Mouse (Mus musculus) left cerebral cortex, postnatal 10 days (tissue): ENCODE measurements around the gene Prkd3. TPM values are rescaled to one million over a fixed set of nuclear protein-coding genes. Genes with fewer than 3 reads are reported as not detected.

Source experiments
- DNase-seq, 2 experiments: peaks; one replicate each; pipeline ENCODE4 v3.0.0; 2021 to 2022; ENCODE audit warnings: low spot score in 2 of 2, mixed read lengths in 1 of 2; ENCODE audit errors: extremely low spot score in 1 of 2
- intact Hi-C: fragments of 180-260 bp; cut with DNase I; formaldehyde crosslinking; loops from one replicate; pipeline ENCODE4 v1.15.1; 2025
- total RNA-seq, 2 experiments: library from RNA; stranded (reverse); gene quantifications; 2 replicates each; pipeline ENCODE4 v1.2.3; 2021

The Prkd3 gene
- total RNA-seq: 10 to 100 TPM; 11.0 to 11.4 TPM

- intact Hi-C loops: no loop called here
- DNase-seq: peak; percentile 22 to 83
Observed at GRCm38 (mm10) chr17:79020208-79020983, at the start of gene Prkd3. Gene Prkd3 (minus strand): TSS chr17:79020816.

- DNase-seq: peak; percentile 29 to 52
- intact Hi-C loops: no loop called here
Observed at GRCm38 (mm10) chr17:79069766-79070480, 49.3 kb upstream of the Prkd3 start.

- DNase-seq: no peak
- intact Hi-C loops: no loop called here
Observed at GRCm38 (mm10) chr17:79069019-79069418, 48.4 kb upstream of the Prkd3 start.

GRCm38 (mm10) chr17:79068581-79068980, 48.0 kb upstream of the Prkd3 start:
- no peak for DNase-seq
- intact Hi-C loops: no loop called here

GRCm38 (mm10) chr17:79064250-79064649, 43.6 kb upstream of the Prkd3 start:
- intact Hi-C loops: no loop called here
- no peak for DNase-seq

GRCm38 (mm10) chr17:79060221-79060620, 39.6 kb upstream of the Prkd3 start:
- no peak for DNase-seq
- intact Hi-C loops: no loop called here

- no peak for DNase-seq
- intact Hi-C loops: no loop called here
Observed at GRCm38 (mm10) chr17:79058271-79058670, 37.7 kb upstream of the Prkd3 start.

- intact Hi-C loops: no loop called here
- peak; percentile 59 to 80 for DNase-seq
Observed at GRCm38 (mm10) chr17:79052088-79052812, 31.6 kb upstream of the Prkd3 start.

- intact Hi-C loops: no loop called here
- DNase-seq: no peak
Observed at GRCm38 (mm10) chr17:79051606-79052005, 31.0 kb upstream of the Prkd3 start, which contains the start of gene Qpct. Gene Qpct (plus strand): TSS chr17:79051906.

GRCm38 (mm10) chr17:79043705-79044104, 23.1 kb upstream of the Prkd3 start:
- intact Hi-C loops: no loop called here
- no peak for DNase-seq

GRCm38 (mm10) chr17:79039660-79040059, 19.0 kb upstream of the Prkd3 start:
- intact Hi-C loops: no loop called here
- no peak for DNase-seq

GRCm38 (mm10) chr17:79032782-79033181, 12.2 kb upstream of the Prkd3 start:
- intact Hi-C loops: no loop called here
- DNase-seq: no peak

- intact Hi-C loops: no loop called here
- DNase-seq: no peak
Observed at GRCm38 (mm10) chr17:79031569-79031968, 11.0 kb upstream of the Prkd3 start.

- DNase-seq: no peak
- intact Hi-C loops: no loop called here
Observed at GRCm38 (mm10) chr17:79029226-79029625, 8.6 kb upstream of the Prkd3 start.

- DNase-seq: no peak
- intact Hi-C loops: no loop called here
Observed at GRCm38 (mm10) chr17:79024544-79024943, 3.9 kb upstream of the Prkd3 start.

- DNase-seq: no peak
- intact Hi-C loops: no loop called here
Observed at GRCm38 (mm10) chr17:79022746-79023145, 2.1 kb upstream of the Prkd3 start.

- no peak for DNase-seq
- intact Hi-C loops: no loop called here
Observed at GRCm38 (mm10) chr17:79020984-79021335, 344 bp upstream of the Prkd3 start.

GRCm38 (mm10) chr17:79019726-79020207, 849 bp downstream of the Prkd3 start:
- DNase-seq: no peak
- intact Hi-C loops: no loop called here

- intact Hi-C loops: no loop called here
Observed at GRCm38 (mm10) chr17:79018422-79018821, 2.2 kb downstream of the Prkd3 start.

More at GRCm38 (mm10) chr17:79018422-79018821, 2.2 kb downstream of the Prkd3 start:
- no peak for DNase-seq
